Mouse (Mus musculus) MEL (cell line): ENCODE data around the gene Snd1. TPM values are rescaled to one million over a fixed set of nuclear protein-coding genes. Genes with fewer than 3 reads are reported as not detected.

Experiments used
- DNase-seq: peaks from one replicate; pipeline ENCODE4 v3.0.0; 2011; ENCODE audit warnings: low read depth, low spot score
- H3K27ac ChIP-seq: 2 replicates; pipeline ENCODE4 v1.5.1; 2012; ENCODE audit warnings: low read depth, mild to moderate bottlenecking, control low read depth, low read length, moderate library complexity; ENCODE audit not compliant: control insufficient read depth
- H3K27me3 ChIP-seq, 2 experiments: fragments of 150-350 bp in 1 of 2; sonication (generic) in 1 of 2; 2 replicates each; pipeline ENCODE4 v1.6.1; 2012; ENCODE audit warnings: low read length in 2 of 2, mild to moderate bottlenecking in 2 of 2, improper control_type of control experiment in 1 of 2, moderate library complexity in 1 of 2; ENCODE audit not compliant: insufficient read depth in 2 of 2, control insufficient read depth in 1 of 2
- H3K36me3 ChIP-seq, 2 experiments: 2 replicates each; pipeline ENCODE4 v1.6.1; 2012 to 2014; ENCODE audit warnings: low read length in 2 of 2, improper control_type of control experiment in 1 of 2, inconsistent platforms in 1 of 2, mild to moderate bottlenecking in 1 of 2; ENCODE audit not compliant: insufficient read depth in 2 of 2, control insufficient read depth in 1 of 2
- H3K4me1 ChIP-seq, 2 experiments: fragments of 150-350 bp in 1 of 2; sonication (generic) in 1 of 2; 2 replicates each; pipeline ENCODE4 v1.6.1; 2012; ENCODE audit warnings: low read length in 2 of 2, improper control_type of control experiment in 1 of 2, mild to moderate bottlenecking in 1 of 2; ENCODE audit not compliant: insufficient read depth in 2 of 2, control insufficient read depth in 1 of 2
- H3K4me3 ChIP-seq, 2 experiments: fragments of 150-350 bp in 1 of 2; sonication (generic) in 1 of 2; 2 replicates each; pipeline ENCODE4 v1.5.1; 2012; ENCODE audit warnings: low read depth in 2 of 2, low read length in 2 of 2, mild to moderate bottlenecking in 2 of 2, moderate library complexity in 2 of 2, control low read depth in 1 of 2, improper control_type of control experiment in 1 of 2; ENCODE audit not compliant: control insufficient read depth in 1 of 2, insufficient read depth in 1 of 2
- H3K79me2 ChIP-seq: 2 replicates; pipeline ENCODE4 v1.6.1; 2012; ENCODE audit warnings: mild to moderate bottlenecking, low read length, moderate library complexity; ENCODE audit not compliant: control insufficient read depth, poor library complexity, insufficient read depth
- H3K9ac ChIP-seq: 2 replicates; pipeline ENCODE4 v1.6.1; 2012; ENCODE audit warnings: low read depth, mild to moderate bottlenecking, control low read depth, low read length, moderate library complexity; ENCODE audit not compliant: control insufficient read depth, poor library complexity, severe bottlenecking
- H3K9me3 ChIP-seq: fragments of 150-350 bp; sonication (generic); replicated peaks from 2 replicates; pipeline ENCODE4 v1.6.1; 2012; ENCODE audit warnings: mild to moderate bottlenecking, low read length, improper control_type of control experiment, moderate library complexity; ENCODE audit not compliant: insufficient read depth
- EP300 ChIP-seq, 2 experiments: IDR thresholded peaks; 2 replicates each; pipeline ENCODE4 v1.6.1; 2011; ENCODE audit warnings: improper control_type of control experiment in 2 of 2, low read length in 2 of 2, low read depth in 1 of 2, mild to moderate bottlenecking in 1 of 2
- MEF2A ChIP-seq: IDR thresholded peaks from 2 replicates; pipeline ENCODE4 v1.6.1; 2014; ENCODE audit warnings: low read depth, mild to moderate bottlenecking, inconsistent platforms, low read length, improper control_type of control experiment; ENCODE audit not compliant: poor library complexity, insufficient replicate concordance, severe bottlenecking; ENCODE audit errors: extremely low read depth
- MXI1 ChIP-seq: IDR thresholded peaks from 2 replicates; pipeline ENCODE4 v1.6.1; 2011; ENCODE audit warnings: mild to moderate bottlenecking, low read depth, low read length, improper control_type of control experiment
- POLR2AphosphoS2 ChIP-seq: IDR thresholded peaks from 2 replicates; pipeline ENCODE4 v1.6.1; 2011; ENCODE audit warnings: low read length, improper control_type of control experiment
- RCOR1 ChIP-seq: IDR thresholded peaks from 2 replicates; pipeline ENCODE4 v1.6.1; 2012; ENCODE audit warnings: low read depth, mild to moderate bottlenecking, inconsistent platforms, low read length, improper control_type of control experiment
- SMC3 ChIP-seq: IDR thresholded peaks from 2 replicates; pipeline ENCODE4 v1.6.1; 2011; ENCODE audit warnings: low read depth, low read length, improper control_type of control experiment
- UBTF ChIP-seq: IDR thresholded peaks from 2 replicates; pipeline ENCODE4 v1.6.1; 2012; ENCODE audit warnings: low read depth, mild to moderate bottlenecking, inconsistent platforms, low read length, improper control_type of control experiment, moderate library complexity, borderline replicate concordance; ENCODE audit not compliant: insufficient read depth
- polyA plus RNA-seq, 2 experiments: library from polyadenylated mRNA; stranded (reverse) in 1 of 2; unstranded in 1 of 2; fragments of >175 nt in 1 of 2; fragments of >200 nt in 1 of 2; gene quantifications; 2 replicates each; pipeline versions ENCODE4 v1.2.1 to v1.2.4; 2012; ENCODE audit warnings: low replicate concordance in 2 of 2, low read depth in 1 of 2; ENCODE audit not compliant: insufficient read length in 2 of 2, insufficient read depth in 1 of 2, missing spikeins in 1 of 2
- total RNA-seq: library from RNA; depleted of rRNA; stranded (reverse); fragments of 300-350 nt; gene quantifications from 2 replicates; pipeline ENCODE4 v1.2.3, GENCODE M21; 2012; rRNA removed

Snd1 gene
- total RNA-seq, result 192 and 217 TPM in 2 replicates
- polyA plus RNA-seq, result 100 to 1,000 TPM in 1 of 2 experiments, not detected in 1; 280 TPM

DNA sequence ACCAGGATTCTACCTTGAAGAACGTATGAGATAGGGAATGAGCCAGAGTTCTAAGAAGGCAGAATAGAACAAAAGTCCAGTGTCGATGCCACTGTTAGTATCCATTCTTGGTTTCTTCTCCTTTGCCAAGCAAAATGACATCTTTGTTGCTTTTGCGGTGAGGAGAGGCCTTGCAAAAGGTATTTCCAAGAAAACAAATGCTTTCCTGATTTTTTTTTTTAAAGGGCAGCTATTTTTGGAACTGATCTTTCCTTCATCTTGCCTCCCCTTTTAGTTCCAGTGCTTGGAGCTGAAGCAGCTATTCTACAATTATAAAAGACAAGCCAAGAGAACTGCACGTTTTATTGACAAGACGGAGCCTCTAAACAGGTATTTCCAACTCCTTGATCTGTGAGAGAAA is at the start of gene Snd1:
Snd1 (plus strand) TSS at position 301 of the 400 bp plus-strand sequence.
- Histone ChIP-seq H3K27me3 (peaks cover 0 to 3% of the 10 kb centered on the region in 2 experiments; a peak in 2 of 4 replicates), H3K4me1 (peaks cover 0 to 4% of the 10 kb centered on the region in 2 experiments; a peak in 2 of 4 replicates), H3K36me3 (peaks cover 0 to 13% of the 10 kb centered on the region in 2 experiments; a peak in 2 of 4 replicates), H3K9ac (no peak within 1 kb of the TSS), H3K9me3 (no peaks in the 10 kb centered on the region), H3K79me2 (no peaks in the 10 kb centered on the region; the same call in none of the 2 replicates), H3K27ac (no peak within 1 kb of the TSS), H3K4me3 (no peak within 1 kb of the TSS)
- TF ChIP-seq UBTF (no peak), MXI1 (no peak), EP300 (IDR thresholded peaks at IDR 0.05; ENCODE audit: low read depth in 1 of 2, low read length in 2 of 2) (no peak), RCOR1 (no peak)
- DNase-seq, result no peak

DNA sequence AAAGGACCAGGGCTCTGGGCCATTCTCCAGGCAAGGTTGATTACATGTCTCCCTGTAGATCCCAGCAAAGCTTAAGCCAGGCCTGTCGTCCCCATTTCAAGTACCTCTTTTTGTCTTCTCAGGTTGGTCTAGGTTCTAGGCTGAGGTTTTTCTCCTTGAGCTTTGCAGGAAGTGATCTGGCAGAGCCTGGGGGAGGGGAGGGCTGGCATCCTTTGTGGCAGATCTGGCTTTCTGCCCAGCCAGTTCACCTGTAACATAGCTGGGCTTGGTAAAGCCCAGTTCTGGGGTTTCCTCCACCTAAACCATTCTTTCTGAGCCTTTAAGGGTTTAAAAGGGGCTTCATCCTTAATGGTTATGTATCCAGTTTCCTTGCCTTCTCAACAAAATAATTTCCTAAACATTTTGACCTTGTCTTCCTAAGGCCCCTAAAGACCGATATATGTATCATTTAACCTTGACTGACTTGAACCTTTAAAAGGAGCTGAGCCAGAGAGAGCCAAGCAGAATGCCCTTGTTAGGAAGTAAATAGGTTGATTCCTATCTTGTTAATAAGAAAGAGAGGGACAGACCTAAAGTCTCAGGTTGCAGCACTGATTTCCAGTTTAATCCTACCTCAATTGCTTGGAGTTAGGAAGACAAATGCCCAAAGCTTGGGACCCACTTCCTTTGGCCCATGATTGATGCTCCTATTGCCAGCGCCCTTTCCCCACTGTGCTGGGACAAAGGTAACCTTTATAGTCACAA is 47.7 kb upstream of the Snd1 start, which contains the start of gene Fscn3:
Fscn3 (plus strand) TSS at position 694 of the 744 bp plus-strand sequence.
- peaks cover 0 to 15% of the 10 kb centered on the region in 2 experiments for H3K4me1 ChIP-seq
- H3K4me3 ChIP-seq, result no peak within 1 kb of the TSS
- no peak for DNase-seq
- H3K9ac ChIP-seq, result no peak within 1 kb of the TSS
- TF ChIP-seq EP300 (IDR thresholded peaks at IDR 0.05; ENCODE audit: low read depth in 1 of 2, low read length in 2 of 2), result no peak
- no peak for TF ChIP-seq MEF2A
- no peak for TF ChIP-seq POLR2AphosphoS2
- H3K36me3 ChIP-seq, result peaks cover 0 to 10% of the 10 kb centered on the region in 2 experiments; a peak in 2 of 4 replicates
- H3K27me3 ChIP-seq, result no peaks in the 10 kb centered on the region
- no peaks in the 10 kb centered on the region for H3K9me3 ChIP-seq
- H3K27ac ChIP-seq, result no peak within 1 kb of the TSS
- H3K79me2 ChIP-seq, result peaks cover 2% of the 10 kb centered on the region

DNA sequence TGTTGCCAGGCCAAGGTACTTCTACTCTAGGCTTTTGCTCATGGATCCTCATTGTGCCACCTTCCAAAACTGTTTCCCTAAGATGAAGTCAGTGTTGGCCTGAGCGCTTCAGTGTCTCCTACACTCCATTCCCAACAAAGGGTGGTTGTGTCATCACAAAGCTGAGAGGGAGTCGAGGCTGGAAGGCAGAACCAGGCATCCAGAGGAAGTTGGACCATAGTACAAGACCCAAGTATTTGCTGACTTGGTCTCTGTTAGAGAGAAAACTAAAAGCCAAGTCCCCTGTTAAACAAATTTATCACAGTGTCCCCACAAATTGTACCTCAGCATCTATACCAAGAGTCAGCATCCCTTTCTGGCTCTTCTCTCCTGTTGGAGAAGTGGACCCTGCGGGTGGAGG is 46.6 kb upstream of the Snd1 start, which contains the start of gene Gcc1:
Gcc1 (minus strand) TSS at position 101 of the 400 bp plus-strand sequence.
- Histone ChIP-seq H3K9ac (no peak within 1 kb of the TSS), H3K27ac (no peak within 1 kb of the TSS), H3K4me3 (no peak within 1 kb of the TSS), H3K27me3 (no peaks in the 10 kb centered on the region), H3K79me2 (peaks cover 2% of the 10 kb centered on the region), H3K9me3 (no peaks in the 10 kb centered on the region), H3K36me3 (peaks cover 0 to 6% of the 10 kb centered on the region in 2 experiments; a peak in 2 of 4 replicates), H3K4me1 (peaks cover 0 to 10% of the 10 kb centered on the region in 2 experiments; a peak in 3 of 4 replicates)
- TF ChIP-seq SMC3, result no peak
- DNase-seq, result no peak
